Mouse (Mus musculus): ENCODE results near the gene Rad51b. TPM values are rescaled to one million over a fixed set of nuclear protein-coding genes. Genes with fewer than 3 reads are reported as not detected.

Gene Rad51b
- polyA plus RNA-seq, 1 experiment from 2014 or later = 2.7 TPM

DNA sequence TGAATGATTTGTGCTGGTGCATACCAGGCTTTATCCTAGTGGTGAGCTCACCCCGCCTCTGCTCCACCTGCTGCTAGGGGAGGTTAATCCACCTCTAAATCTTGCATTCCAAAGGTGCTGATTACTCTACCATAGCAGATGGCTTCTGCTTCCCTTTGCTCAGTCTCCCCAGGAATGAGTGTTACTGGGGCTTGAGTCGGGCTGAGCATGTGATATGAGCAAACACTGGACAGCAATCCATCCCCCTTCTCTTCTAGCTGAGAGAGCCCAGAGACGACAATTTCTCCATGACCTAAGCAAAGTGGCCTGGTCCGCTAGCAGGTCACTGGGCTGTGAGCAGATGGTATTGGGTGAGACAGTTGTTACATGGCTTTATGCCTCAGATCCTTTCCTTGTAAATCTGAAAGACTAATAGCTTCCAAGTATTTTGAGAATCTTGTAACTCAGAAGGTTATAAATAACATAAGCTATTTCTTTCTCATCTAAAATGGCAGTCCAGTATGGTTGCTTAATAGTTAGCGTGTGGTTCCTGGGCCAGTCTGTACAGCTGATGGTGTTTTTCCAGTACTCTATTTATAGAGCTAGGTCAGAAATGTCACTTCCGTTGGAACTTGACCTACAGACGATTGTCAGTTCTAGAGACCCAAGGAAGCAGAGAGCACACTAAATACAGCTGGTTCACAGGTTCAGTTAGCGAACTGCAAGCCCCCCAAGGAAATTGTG lies 462.3 kb downstream of the Rad51b start:
- Histone ChIP-seq H3K4me2 (ENCODE audit: low read length) (no peak overlapping the region), H3K27ac (ENCODE audit: low read depth, low read length) (no peak overlapping the region), H3K9me3 (ENCODE audit: control insufficient read depth, low read length) (no peaks in the 10 kb centered on the region), H3K36me3 (ENCODE audit: control insufficient read depth, insufficient read depth, low read length) (no peaks in the 10 kb centered on the region), H3K27me3 (replicated peaks; ENCODE audit: control insufficient read depth, insufficient read depth, low read length) (no peaks in the 10 kb centered on the region), H3K4me1 (ENCODE audit: control insufficient read depth, insufficient read depth, low read depth, low read length) (no peaks in the 10 kb centered on the region; the same call in 1 of the 2 replicates), H3K4me3 (ENCODE audit: low read length) (no peak overlapping the region), H3K9ac (ENCODE audit: low read depth, low read length) (no peak overlapping the region)
- WGBS = 78% methylated on average over 8 of the region's 8 CpGs
- ATAC-seq = no peak

DNA sequence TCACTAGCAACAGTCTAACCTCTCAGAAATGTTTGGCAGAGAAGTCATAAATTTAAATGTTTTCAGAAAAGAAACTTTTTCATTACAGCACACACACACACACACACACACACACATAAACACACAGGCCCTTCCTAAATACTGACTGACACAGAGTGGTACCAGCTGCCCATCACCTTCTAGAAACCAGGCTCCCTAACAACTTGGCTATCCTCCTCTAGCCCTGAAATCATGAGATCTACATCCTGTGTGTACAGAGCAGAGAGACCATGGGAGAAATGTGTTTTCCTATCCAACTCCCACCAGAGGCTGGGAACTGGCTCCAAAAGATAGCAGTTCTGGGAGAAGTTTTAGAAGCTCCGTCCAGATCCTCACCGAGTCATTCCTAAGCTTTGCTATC lies 464.1 kb downstream of the Rad51b start:
- Histone ChIP-seq H3K9ac (ENCODE audit: low read depth, low read length) (no peak overlapping the region), H3K9me3 (ENCODE audit: control insufficient read depth, low read length) (no peaks in the 10 kb centered on the region), H3K4me2 (ENCODE audit: low read length) (no peak overlapping the region), H3K27ac (ENCODE audit: low read depth, low read length) (no peak overlapping the region), H3K4me1 (ENCODE audit: control insufficient read depth, insufficient read depth, low read depth, low read length) (no peaks in the 10 kb centered on the region; the same call in 1 of the 2 replicates), H3K36me3 (ENCODE audit: control insufficient read depth, insufficient read depth, low read length) (no peaks in the 10 kb centered on the region), H3K4me3 (ENCODE audit: low read length) (no peak overlapping the region), H3K27me3 (replicated peaks; ENCODE audit: control insufficient read depth, insufficient read depth, low read length) (no peaks in the 10 kb centered on the region)
- ATAC-seq = no peak
- WGBS = 88% methylated on average over 2 of the region's 2 CpGs

DNA sequence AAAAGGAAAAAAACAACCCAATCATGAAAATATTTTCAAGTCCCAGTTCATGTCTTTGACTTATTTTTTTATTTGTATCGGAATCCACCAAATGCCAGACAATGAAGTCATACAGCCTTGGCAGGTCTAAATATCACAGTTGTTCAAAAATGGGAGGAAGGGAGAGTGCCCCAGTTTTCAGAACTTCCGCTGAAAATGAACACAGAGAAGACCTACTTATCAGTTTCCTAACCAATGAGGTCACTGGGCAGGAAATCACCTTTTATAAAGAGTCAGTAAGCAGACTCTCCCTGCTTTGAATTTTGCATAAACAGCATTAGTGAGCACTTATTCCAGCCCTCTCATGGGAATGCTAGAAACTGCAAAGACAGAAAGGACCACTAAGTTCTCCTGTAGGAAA lies 465.0 kb downstream of the Rad51b start:
- 84% methylated on average over 2 of the region's 2 CpGs for WGBS
- ATAC-seq = no peak
- no peak overlapping the region for H3K27ac ChIP-seq (ENCODE audit: low read depth, low read length)

DNA sequence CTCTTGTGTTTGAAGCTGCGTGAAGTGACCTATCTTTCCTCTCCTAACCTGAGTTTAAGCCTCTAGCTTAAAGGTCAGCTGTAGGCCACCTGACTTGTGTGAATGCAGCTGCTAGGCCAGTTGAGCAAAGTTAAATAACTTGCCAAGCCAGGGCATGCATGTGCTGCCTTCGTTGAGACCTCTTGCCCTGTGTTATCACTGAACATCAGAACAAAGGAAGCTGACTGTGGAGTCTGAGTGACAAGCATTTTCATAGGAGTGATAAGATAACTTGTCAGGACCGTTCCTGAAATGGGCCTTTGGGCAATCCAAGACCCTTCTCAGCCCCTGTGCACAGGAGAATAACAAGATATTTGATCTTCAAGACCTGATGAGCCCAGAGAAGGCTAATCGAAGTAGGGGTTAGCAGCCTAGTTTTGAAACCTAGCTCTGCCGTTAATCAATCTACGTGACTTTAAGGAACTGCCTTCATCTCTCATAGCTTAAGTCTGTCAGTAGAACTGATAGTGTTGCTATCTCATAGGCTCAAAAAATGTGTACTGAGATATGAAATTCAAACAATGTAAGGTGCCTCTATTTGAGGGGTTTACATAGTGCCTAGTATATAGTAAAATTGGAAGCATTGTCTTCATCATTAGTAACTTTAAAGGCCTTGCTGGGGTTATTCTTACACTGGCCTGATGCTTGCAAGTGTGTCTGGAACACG lies 465.6 kb downstream of the Rad51b start:
- no peaks in the 10 kb centered on the region; the same call in 1 of the 2 replicates for H3K4me1 ChIP-seq (ENCODE audit: control insufficient read depth, insufficient read depth, low read depth, low read length)
- no peak overlapping the region for H3K4me3 ChIP-seq (ENCODE audit: low read length)
- no peak overlapping the region for H3K4me2 ChIP-seq (ENCODE audit: low read length)
- ATAC-seq = no peak
- H3K27ac ChIP-seq (ENCODE audit: low read depth, low read length) = no peak overlapping the region
- no peaks in the 10 kb centered on the region for H3K27me3 ChIP-seq (replicated peaks; ENCODE audit: control insufficient read depth, insufficient read depth, low read length)
- no peaks in the 10 kb centered on the region for H3K36me3 ChIP-seq (ENCODE audit: control insufficient read depth, insufficient read depth, low read length)
- no peak overlapping the region for H3K9ac ChIP-seq (ENCODE audit: low read depth, low read length)
- no peaks in the 10 kb centered on the region for H3K9me3 ChIP-seq (ENCODE audit: control insufficient read depth, low read length)
- WGBS = 81% methylated on average over 7 of the region's 7 CpGs

More for the DNA sequence above, 465.0 kb downstream of the Rad51b start:
- Histone ChIP-seq H3K4me3 (ENCODE audit: low read length) (no peak overlapping the region), H3K9ac (ENCODE audit: low read depth, low read length) (no peak overlapping the region), H3K4me1 (ENCODE audit: control insufficient read depth, insufficient read depth, low read depth, low read length) (no peaks in the 10 kb centered on the region; the same call in 1 of the 2 replicates), H3K4me2 (ENCODE audit: low read length) (no peak overlapping the region), H3K27me3 (replicated peaks; ENCODE audit: control insufficient read depth, insufficient read depth, low read length) (no peaks in the 10 kb centered on the region), H3K36me3 (ENCODE audit: control insufficient read depth, insufficient read depth, low read length) (no peaks in the 10 kb centered on the region), H3K9me3 (ENCODE audit: control insufficient read depth, low read length) (no peaks in the 10 kb centered on the region)

DNA sequence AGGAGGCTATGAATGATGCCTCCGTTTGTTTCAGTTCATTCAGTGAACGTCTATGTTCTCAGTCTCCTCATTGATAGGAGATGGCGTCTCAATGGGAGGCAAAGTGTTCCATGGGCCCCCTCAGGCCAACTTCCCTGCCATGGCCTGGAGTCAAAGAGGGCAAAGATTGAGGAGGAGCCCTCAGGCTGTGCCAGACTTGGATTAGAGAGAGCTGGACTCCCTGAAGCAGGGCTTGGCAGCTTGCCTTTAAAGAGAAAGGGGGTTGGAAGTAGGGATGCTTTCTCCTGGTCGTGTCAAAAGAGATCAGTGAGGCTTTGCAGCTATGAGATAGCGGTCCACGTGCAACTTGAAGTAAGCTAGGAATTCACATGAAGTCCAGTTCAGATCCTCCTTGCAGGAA lies 469.0 kb downstream of the Rad51b start:
- Histone ChIP-seq H3K4me3 (ENCODE audit: low read length) (no peak overlapping the region), H3K9me3 (ENCODE audit: control insufficient read depth, low read length) (no peaks in the 10 kb centered on the region), H3K9ac (ENCODE audit: low read depth, low read length) (no peak overlapping the region), H3K27me3 (replicated peaks; ENCODE audit: control insufficient read depth, insufficient read depth, low read length) (no peaks in the 10 kb centered on the region), H3K27ac (ENCODE audit: low read depth, low read length) (no peak overlapping the region), H3K4me1 (ENCODE audit: control insufficient read depth, insufficient read depth, low read depth, low read length) (no peaks in the 10 kb centered on the region; the same call in 1 of the 2 replicates), H3K4me2 (ENCODE audit: low read length) (no peak overlapping the region), H3K36me3 (ENCODE audit: control insufficient read depth, insufficient read depth, low read length) (no peaks in the 10 kb centered on the region)
- ATAC-seq = no peak
- 57% methylated on average over 6 of the region's 6 CpGs for WGBS

DNA sequence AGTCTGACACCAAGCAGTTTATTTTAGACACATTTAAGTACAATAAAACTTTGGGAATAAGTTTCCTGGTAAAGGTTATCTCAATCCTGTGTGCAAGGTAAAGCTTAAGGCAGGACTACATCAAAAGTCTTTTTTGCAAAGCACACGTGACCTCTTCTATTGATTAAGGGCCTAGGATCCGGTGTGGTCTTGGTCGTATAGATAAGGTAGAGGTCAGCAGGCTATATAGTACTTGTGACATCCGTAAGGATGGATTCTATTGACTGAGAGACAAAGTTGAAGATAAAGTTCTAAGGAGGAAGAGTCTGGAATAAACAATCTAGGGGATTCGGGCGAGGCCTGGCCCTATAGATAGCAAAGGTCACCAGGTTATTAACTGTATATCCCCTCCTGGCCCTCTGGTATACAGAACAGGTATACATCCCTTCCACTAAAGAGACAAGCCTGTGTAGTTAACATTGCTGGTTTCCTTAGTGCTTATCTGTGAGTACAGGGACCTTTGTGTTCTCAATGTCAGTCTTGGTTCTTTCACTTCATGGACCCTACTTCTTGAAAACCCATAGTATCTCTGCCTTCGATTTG lies 471.8 kb downstream of the Rad51b start:
- H3K4me3 ChIP-seq (ENCODE audit: low read length) = no peak overlapping the region
- H3K36me3 ChIP-seq (ENCODE audit: control insufficient read depth, insufficient read depth, low read length) = no peaks in the 10 kb centered on the region
- H3K9ac ChIP-seq (ENCODE audit: low read depth, low read length) = no peak overlapping the region
- H3K4me2 ChIP-seq (ENCODE audit: low read length) = no peak overlapping the region
- H3K4me1 ChIP-seq (ENCODE audit: control insufficient read depth, insufficient read depth, low read depth, low read length) = no peaks in the 10 kb centered on the region; the same call in 1 of the 2 replicates
- H3K9me3 ChIP-seq (ENCODE audit: control insufficient read depth, low read length) = no peaks in the 10 kb centered on the region
- WGBS = 98% methylated on average over 7 of the region's 7 CpGs
- no peak for ATAC-seq
- no peak overlapping the region for H3K27ac ChIP-seq (ENCODE audit: low read depth, low read length)
- H3K27me3 ChIP-seq (replicated peaks; ENCODE audit: control insufficient read depth, insufficient read depth, low read length) = no peaks in the 10 kb centered on the region

DNA sequence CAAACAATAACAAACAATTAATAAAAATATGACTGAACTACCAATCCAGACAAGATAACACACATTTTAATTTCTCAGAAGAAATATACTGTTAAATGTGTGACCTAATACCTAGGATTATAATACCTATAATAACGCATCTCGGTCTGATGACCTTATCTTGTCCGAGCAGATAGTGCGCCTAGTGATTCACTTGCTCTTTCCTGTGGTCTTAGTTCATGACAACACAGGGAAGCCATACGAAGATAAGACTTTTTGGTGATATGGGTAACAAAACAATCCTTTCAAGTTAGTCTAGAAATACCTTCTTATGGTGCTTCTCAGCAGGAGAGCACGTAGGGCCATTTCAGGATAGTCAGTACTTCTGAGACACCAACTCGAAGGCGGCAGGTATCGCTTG lies 472.7 kb downstream of the Rad51b start:
- Histone ChIP-seq H3K9ac (ENCODE audit: low read depth, low read length) (no peak overlapping the region), H3K4me1 (ENCODE audit: control insufficient read depth, insufficient read depth, low read depth, low read length) (no peaks in the 10 kb centered on the region; the same call in 1 of the 2 replicates), H3K4me2 (ENCODE audit: low read length) (no peak overlapping the region), H3K27ac (ENCODE audit: low read depth, low read length) (no peak overlapping the region), H3K4me3 (ENCODE audit: low read length) (no peak overlapping the region), H3K27me3 (replicated peaks; ENCODE audit: control insufficient read depth, insufficient read depth, low read length) (no peaks in the 10 kb centered on the region), H3K9me3 (ENCODE audit: control insufficient read depth, low read length) (no peaks in the 10 kb centered on the region), H3K36me3 (ENCODE audit: control insufficient read depth, insufficient read depth, low read length) (no peaks in the 10 kb centered on the region)
- 94% methylated on average over 9 of the region's 9 CpGs for WGBS
- no peak for ATAC-seq

DNA sequence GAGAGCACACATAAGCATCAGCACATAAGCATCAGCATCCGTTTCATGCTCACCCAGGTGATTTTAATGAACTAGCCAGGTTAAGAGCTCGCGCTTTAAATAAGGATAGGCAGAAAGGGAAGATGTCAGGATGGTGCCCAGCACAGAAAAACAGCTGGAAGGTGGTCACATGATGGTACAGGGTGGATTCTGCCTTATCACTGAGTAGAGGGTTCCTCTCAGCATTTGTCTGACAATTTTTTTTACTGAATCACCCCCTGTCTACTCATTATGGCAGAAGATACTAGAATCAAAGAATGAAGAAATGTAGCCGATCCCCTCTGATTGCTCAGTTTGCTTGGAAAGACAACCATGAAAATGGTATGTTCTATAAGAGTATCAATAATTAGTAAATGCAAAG lies 474.1 kb downstream of the Rad51b start:
- Histone ChIP-seq H3K9me3 (ENCODE audit: control insufficient read depth, low read length) (no peaks in the 10 kb centered on the region), H3K9ac (ENCODE audit: low read depth, low read length) (no peak overlapping the region), H3K4me2 (ENCODE audit: low read length) (no peak overlapping the region), H3K4me1 (ENCODE audit: control insufficient read depth, insufficient read depth, low read depth, low read length) (no peaks in the 10 kb centered on the region; the same call in 1 of the 2 replicates), H3K27ac (ENCODE audit: low read depth, low read length) (no peak overlapping the region), H3K4me3 (ENCODE audit: low read length) (no peak overlapping the region), H3K27me3 (replicated peaks; ENCODE audit: control insufficient read depth, insufficient read depth, low read length) (no peaks in the 10 kb centered on the region; the same call in 1 of the 2 replicates), H3K36me3 (ENCODE audit: control insufficient read depth, insufficient read depth, low read length) (no peaks in the 10 kb centered on the region)
- no peak for ATAC-seq
- WGBS = 97% methylated on average over 4 of the region's 4 CpGs

DNA sequence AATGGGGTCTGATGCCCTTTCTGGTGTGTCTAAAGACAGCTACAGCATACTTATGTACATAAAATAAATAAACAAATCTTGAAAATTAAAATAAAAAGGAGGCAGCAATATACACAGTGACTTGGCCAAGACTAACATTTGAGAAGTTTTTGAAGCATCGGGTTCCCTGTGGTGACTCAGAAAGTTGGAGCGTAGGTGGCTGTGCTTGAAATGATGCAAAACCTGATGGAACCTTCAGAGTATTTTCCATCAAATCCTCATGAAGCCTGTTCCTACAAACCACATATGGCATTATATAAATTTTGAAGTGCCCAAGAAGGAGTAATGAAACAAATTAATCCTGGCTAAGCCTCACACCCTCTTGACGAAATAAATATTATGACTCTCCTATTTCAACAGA lies 474.7 kb downstream of the Rad51b start:
- no peak for ATAC-seq
- Histone ChIP-seq H3K27me3 (replicated peaks; ENCODE audit: control insufficient read depth, insufficient read depth, low read length) (no peaks in the 10 kb centered on the region; the same call in 1 of the 2 replicates), H3K36me3 (ENCODE audit: control insufficient read depth, insufficient read depth, low read length) (no peaks in the 10 kb centered on the region), H3K27ac (ENCODE audit: low read depth, low read length) (no peak overlapping the region), H3K4me2 (ENCODE audit: low read length) (no peak overlapping the region), H3K4me1 (ENCODE audit: control insufficient read depth, insufficient read depth, low read depth, low read length) (no peaks in the 10 kb centered on the region), H3K9ac (ENCODE audit: low read depth, low read length) (no peak overlapping the region), H3K9me3 (ENCODE audit: control insufficient read depth, low read length) (no peaks in the 10 kb centered on the region), H3K4me3 (ENCODE audit: low read length) (no peak overlapping the region)
- WGBS = 91% methylated on average over 3 of the region's 3 CpGs
